Mouse (Mus musculus): ENCODE results near the gene Vdac2.

Vdac2 gene

DNA sequence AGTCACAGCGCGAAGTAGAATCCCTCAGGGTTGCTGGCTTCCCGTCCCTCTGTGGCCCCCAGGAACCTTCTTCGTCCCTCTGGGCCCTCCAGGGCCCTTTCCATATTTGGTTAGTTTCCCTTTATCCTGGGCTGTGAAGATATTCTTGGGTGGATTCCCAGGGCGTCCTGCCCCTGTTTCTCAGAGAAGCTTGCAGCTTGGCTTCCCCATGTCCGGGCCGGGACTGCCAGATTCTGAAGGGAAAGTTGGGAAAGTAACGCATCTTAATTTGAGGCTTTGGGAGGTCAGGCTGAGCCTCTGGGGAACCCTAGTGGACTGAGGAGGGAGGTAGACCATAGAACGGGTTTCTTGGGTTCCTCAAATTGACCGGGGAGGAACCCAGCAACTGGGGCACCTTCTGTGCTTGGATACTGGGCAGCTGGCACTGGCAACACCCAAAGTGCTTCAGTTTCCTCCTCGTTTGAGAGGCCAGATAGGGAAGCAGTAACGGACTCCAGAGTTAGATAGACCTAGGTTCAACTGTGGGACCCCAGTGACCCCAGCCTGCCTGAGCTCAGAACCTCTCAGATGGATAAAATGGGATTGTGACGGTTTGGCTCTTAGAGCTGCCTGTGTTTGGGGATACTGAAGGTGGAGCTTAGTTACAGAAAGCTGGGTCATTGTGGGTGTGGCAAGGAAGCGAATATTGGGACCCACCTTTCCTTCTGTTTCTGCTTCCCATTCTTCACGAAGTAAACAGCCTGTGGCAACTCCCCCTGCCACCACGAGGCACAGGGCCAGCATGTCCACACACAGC lies 27.2 kb downstream of the Vdac2 start:
- DNase-seq (ENCODE audit: low spot score in 2 of 2), result peak in 1 of 2 experiments; percentile 54

DNA sequence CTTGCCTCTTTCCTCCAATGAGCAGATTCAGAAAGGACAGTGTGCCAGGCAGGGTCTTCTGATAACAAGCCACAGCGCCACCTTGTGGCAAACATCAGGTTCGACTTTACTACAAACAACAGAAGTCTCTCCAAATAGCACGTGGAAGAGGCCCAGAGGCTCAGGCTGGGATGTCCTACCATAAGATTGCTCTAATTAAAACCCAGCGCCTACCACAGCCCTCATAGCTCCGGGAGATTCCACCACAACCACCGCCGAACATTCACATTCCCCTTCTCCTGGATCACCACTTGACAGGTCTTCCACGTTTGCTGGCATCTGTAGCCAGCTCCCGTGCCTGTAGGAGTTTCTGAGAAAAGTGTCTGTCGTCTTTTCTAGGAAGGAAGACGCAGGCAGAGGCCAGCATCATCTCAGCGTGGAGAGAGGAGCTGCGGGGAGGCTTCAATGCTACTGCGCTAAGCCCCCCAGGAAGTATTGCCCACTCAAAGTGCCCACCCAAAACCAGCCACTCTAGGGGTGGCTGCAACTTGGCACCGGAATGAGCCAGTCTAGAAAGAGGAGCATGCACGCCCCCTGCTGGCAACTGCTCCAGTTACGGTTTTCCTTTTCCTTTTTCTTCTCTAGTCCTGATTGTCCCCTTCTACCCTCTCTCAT lies 28.5 kb downstream of the Vdac2 start:
- peak; percentile 84 for DNase-seq (ENCODE audit: low spot score in 2 of 2)

DNA sequence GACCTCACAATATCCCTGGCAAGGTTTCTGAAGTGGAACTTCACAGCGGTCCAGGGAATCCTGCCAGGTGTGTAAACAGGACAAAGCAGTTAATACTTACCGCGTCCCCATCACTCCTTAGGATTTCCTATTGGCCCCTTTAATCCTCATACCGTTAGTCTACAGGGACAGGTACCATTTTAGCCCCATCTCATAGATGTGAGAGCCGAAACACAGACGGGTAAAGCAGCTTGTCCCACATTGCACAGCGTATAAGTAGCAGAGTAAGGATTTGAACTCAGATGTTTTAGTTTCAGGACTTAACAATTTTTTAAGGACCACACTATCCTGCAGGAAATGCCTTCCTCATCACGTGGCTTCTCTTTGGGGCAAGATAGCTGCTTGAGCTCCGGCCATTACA lies 29.2 kb downstream of the Vdac2 start:
- no peak for DNase-seq (ENCODE audit: low spot score in 2 of 2)

DNA sequence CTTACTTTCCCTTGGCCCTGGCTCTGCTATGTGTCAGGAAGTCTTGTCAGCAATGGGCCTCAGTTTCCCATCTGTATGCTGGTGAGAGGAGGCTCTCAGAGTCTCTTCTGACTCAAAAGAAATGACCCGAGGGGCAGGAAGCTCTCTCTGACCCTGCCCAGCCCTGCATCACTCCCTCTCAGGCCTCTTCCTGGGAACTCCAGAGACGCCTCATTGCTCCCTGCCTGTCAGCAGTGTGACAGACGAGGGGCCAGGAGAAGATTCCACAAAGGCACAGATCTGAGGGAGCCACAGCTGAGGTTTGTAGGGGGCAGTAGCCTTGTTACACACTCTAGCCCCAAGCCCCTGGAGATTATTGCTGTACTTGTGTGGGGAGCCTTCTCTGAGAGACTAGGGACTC lies 30.9 kb downstream of the Vdac2 start:
- DNase-seq (ENCODE audit: low spot score in 2 of 2), result no peak

DNA sequence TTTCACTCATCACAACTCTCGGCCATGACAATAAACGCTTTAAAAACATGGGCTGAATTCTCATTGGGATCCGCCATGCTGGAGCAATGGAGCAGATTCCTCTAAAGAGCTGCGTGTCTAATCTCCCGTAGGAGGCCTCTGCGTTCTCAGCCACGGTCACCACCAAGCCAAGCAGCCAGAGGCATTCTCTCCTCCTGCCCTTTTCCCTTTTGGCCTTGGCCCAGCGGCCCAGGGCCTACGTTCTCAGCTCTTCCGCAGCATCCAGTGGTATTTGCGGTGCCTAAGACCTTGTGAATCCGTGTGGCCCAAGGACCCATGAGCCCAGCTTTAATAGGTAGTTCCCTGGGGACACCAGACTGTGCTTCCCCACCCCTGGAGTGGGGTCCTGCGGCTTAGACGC lies 31.8 kb downstream of the Vdac2 start:
- DNase-seq (ENCODE audit: low spot score in 2 of 2), result no peak

DNA sequence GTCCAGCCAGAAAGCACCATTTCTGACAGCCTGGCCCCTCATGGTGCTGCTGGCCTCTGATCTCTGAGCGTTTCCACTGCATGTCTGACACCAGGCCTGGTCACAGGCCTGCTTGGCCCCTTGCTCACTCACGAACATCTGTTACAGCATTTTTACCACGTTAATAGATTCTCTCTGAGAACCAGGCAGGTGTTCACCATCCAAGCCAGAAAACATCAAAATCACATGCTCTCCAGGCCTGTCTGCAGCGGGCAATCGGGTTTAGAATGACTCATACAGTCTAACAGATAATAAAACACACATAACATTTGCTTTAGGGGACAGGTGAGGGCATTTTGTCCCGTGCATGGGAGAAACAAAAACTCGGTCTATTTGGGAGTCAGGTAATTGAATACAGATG lies 41.3 kb downstream of the Vdac2 start:
- no peak for DNase-seq (ENCODE audit: low spot score in 2 of 2)

DNA sequence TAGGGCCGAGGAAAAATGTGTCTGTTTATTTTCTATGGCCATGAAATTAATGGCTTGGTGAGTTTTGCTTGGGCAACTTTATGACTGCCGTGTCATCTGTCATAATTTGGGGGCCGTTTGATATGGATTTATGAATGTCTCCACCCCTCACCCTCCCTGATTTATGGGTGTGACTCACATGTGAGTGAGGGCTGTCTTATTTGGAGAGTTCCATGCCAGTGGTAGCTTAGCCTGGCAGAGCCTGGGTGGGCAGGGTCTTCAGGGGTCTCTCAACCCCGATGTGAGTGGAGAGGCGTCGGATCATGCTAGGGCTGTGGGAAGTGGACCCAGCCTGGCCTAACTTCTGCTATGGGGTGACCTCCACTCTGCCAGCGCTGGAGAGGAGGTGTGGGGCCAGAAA lies 41.8 kb downstream of the Vdac2 start:
- DNase-seq (ENCODE audit: low spot score in 2 of 2), result no peak

DNA sequence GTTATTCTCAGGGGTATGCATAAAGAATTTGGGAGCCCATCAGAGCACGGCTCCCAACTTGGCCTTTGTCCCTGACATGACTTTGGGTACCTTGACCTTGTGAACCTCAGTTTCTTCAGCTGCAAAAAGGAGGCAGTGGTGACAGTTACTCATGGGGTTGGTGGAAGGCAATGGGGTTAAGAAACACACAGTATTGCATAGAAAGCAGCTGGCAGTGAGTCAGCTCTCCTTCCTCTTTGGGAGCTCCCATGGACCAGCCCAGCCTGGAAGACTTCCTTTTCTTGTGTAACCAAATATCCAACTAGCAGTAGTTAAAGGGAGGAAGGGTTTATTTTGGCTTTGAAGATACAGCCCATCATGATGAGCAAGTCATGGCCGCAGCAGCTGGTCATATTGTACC lies 65.4 kb downstream of the Vdac2 start:
- no peak for DNase-seq (ENCODE audit: low spot score in 2 of 2)

DNA sequence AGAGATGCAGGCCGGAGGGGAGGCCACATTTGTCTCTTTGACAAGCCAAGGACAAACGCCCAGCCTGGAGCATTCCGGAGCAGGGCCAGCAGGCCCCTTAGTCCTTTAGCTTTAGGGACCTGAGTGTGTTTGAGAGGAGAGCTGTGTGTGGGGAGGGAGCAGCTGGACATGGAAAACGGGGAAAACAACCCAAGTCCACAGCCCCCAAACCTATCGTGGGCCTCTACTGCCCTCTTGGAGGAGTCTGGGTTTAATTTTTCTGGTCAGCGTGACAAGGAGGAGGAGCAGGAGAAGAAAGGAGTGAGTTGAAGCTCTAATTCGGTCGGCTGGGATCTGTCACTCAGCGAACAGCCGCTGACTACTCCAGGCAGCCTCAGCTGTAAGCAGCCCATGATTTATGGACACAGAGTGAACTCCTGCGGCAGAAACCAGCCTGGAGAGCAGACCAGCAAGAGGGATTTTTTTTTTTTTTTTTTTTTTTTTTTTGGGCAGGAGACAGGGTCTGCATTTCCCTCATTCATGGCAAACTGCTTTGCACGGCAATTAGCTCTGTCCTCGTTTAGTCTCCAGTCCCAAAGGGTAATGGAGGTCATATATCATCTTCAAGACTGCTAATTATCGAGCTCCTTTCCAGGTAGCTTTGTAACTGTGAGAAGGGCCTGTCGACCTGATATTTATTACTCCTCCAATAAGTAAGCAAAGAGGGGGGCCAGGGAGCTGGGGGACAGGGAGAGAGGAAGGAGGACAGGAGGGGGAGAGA lies 66.7 kb downstream of the Vdac2 start:
- DNase-seq (ENCODE audit: low spot score in 2 of 2), result no peak

DNA sequence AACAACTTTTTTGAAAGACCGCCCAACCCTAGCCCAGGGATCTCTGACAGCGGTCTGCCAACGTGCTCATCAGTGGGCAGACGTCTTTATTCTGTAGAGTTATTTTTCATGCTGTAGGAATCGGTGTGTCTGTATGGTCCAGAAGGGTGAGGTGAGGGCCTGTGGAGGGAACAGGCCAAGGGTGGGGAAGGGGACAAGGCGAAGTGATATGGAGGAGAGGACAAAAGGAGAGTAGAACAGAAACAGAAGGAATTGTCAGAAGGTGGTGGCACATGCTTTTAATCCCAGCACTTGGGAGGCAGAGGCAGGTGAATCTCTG lies 67.3 kb downstream of the Vdac2 start:
- DNase-seq (ENCODE audit: low spot score in 2 of 2), result no peak

Data from right cerebral cortex, postnatal 10 days (tissue).